Mouse (Mus musculus) kidney, postnatal 14 days (tissue): ENCODE measurements around the gene Phactr4.

Experiments
- DNase-seq: peaks from one replicate; pipeline ENCODE4 v3.0.0; 2022; ENCODE audit warnings: mixed read lengths

Gene Phactr4

GRCm38 (mm10) chr4:132409587-132410229, 12.6 kb downstream of the Phactr4 start:
- no peak for DNase-seq

- DNase-seq: no peak
These were observed 15.7 kb downstream of the Phactr4 start for GRCm38 (mm10) chr4:132406393-132407189.

- DNase-seq: peak; percentile 63
These were observed 17.7 kb downstream of the Phactr4 start for GRCm38 (mm10) chr4:132404588-132404987.

- DNase-seq: no peak
These were observed 19.1 kb downstream of the Phactr4 start for GRCm38 (mm10) chr4:132403063-132403660.

GRCm38 (mm10) chr4:132401016-132401415, 21.3 kb downstream of the Phactr4 start:
- DNase-seq: peak; percentile 51

- DNase-seq: peak; percentile 61
These were observed 23.4 kb downstream of the Phactr4 start for GRCm38 (mm10) chr4:132398863-132399262.

- DNase-seq: peak; percentile 91
These were observed 24.1 kb downstream of the Phactr4 start for GRCm38 (mm10) chr4:132398045-132398774.

GRCm38 (mm10) chr4:132397120-132397519, 25.2 kb downstream of the Phactr4 start:
- no peak for DNase-seq

GRCm38 (mm10) chr4:132396251-132396650, 26.0 kb downstream of the Phactr4 start:
- DNase-seq: no peak

- no peak for DNase-seq
These were observed 31.1 kb downstream of the Phactr4 start for GRCm38 (mm10) chr4:132391063-132391740.

- DNase-seq: no peak
These were observed 33.0 kb downstream of the Phactr4 start for GRCm38 (mm10) chr4:132389302-132389701.

- peak; percentile 57 for DNase-seq
These were observed 34.7 kb downstream of the Phactr4 start for GRCm38 (mm10) chr4:132387617-132388016.

GRCm38 (mm10) chr4:132386846-132387245, 35.4 kb downstream of the Phactr4 start:
- peak; percentile 57 for DNase-seq

- DNase-seq: no peak
These were observed 36.4 kb downstream of the Phactr4 start for GRCm38 (mm10) chr4:132385771-132386410.

GRCm38 (mm10) chr4:132383455-132383854, 38.8 kb downstream of the Phactr4 start:
- no peak for DNase-seq

GRCm38 (mm10) chr4:132382296-132382695, 40.0 kb downstream of the Phactr4 start:
- no peak for DNase-seq

GRCm38 (mm10) chr4:132380965-132381616, 41.2 kb downstream of the Phactr4 start:
- DNase-seq: no peak

- DNase-seq: no peak
These were observed 48.5 kb downstream of the Phactr4 start for GRCm38 (mm10) chr4:132373820-132374219.

- no peak for DNase-seq
These were observed 52.1 kb downstream of the Phactr4 start for GRCm38 (mm10) chr4:132369953-132370750.

- DNase-seq: peak; percentile 21
These were observed 54.6 kb downstream of the Phactr4 start for GRCm38 (mm10) chr4:132367480-132368201.
